24 mouse cellular contexts compared by ENCODE assay signal in the genomic region with DNA sequence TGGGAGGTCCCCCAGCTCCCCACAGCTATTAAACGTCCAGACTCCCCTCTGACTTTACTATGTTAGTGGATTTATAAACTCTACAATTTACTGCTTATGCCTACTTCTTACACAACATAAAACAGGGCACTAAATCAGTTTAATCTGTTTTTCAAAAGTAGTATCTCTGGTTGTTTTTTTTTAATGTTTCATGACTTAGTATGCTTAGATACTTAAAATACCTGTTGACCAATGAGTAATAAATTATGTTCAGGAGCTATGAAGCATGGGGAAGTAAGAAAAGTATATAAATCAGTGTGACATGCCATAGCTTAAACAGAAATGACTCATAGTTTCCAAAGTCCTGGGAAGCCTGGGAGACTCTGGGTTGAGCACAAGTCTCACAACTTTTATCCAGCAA. TPM values are rescaled to one million over a fixed set of nuclear protein-coding genes. Genes with fewer than 3 reads are reported as not detected.
A peak's percentile ranks its signal among the peaks of the same experiment; 100 is the strongest.
DNase-seq lines count a peak whose midpoint lies in the region; ATAC-seq and TF ChIP-seq lines count a peak whose summit lies in the region.
"Had no signal": no experiment of that assay in that cellular context is flagged by ENCODE, and none has a peak within 500 bp of the region (broad histone marks: within the 10 kb centered on the region; RNA-seq: fewer than 3 reads in every experiment).

No protein-coding gene starts in this region.

- WGBS in limb, embryonic 14.5 days = 18% methylated on average over 1 of the region's 1 CpGs
- 74% methylated on average over 1 of the region's 1 CpGs for WGBS in limb, embryonic 10.5 days

- no peaks in the 10 kb centered on the region for H3K27me3 ChIP-seq in limb, embryonic 14.5 days (ENCODE audit: control insufficient read depth, insufficient read depth, low read length)
- no peaks in the 10 kb centered on the region for H3K27me3 ChIP-seq in limb, embryonic 10.5 days (ENCODE audit: low read depth, poor library complexity, severe bottlenecking)
- H3K27me3 ChIP-seq in CH12.LX (replicated peaks) = no peaks in the 10 kb centered on the region
- H3K27me3 ChIP-seq: embryonic facial prominence, embryonic 12.5 days had no signal

- H3K9me3 ChIP-seq in limb, embryonic 14.5 days (ENCODE audit: control insufficient read depth, low read length) = no peaks in the 10 kb centered on the region
- H3K9me3 ChIP-seq in limb, embryonic 10.5 days (replicated peaks) = no peaks in the 10 kb centered on the region
- H3K9me3 ChIP-seq in CH12.LX (replicated peaks; ENCODE audit: low read length) = no peaks in the 10 kb centered on the region
- H3K9me3 ChIP-seq: embryonic facial prominence, embryonic 12.5 days had no signal

- 0 out of 2 replicates have a peak, but pooled peaks cover 3% of the 10 kb centered on the region for H3K79me2 ChIP-seq in CH12.LX (replicated peaks; ENCODE audit: control insufficient read depth, extremely low read depth, insufficient read depth, poor library complexity, severe bottlenecking)

- no peak overlapping the region for H3K4me3 ChIP-seq in limb, embryonic 14.5 days (replicated peaks; ENCODE audit: low read length)
- no peak overlapping the region for H3K4me3 ChIP-seq in limb, embryonic 10.5 days
- no peak overlapping the region for H3K4me3 ChIP-seq in CH12.LX (replicated peaks in 1 of 3; ENCODE audit: low read depth in 2 of 3, low read length in 2 of 3, poor library complexity in 1 of 3)
- H3K4me3 ChIP-seq: embryonic facial prominence, embryonic 12.5 days had no signal

- no peak overlapping the region for H3K4me2 ChIP-seq in limb, embryonic 14.5 days (replicated peaks; ENCODE audit: low read depth, low read length, severe bottlenecking)
- no peak overlapping the region for H3K4me2 ChIP-seq in CH12.LX (ENCODE audit: insufficient read depth, low read depth, poor library complexity, severe bottlenecking)
- H3K4me2 ChIP-seq: embryonic facial prominence, embryonic 12.5 days had no signal

- dilution Hi-C loops in CH12.LX (cut with MboI; ENCODE audit: extremely low pct_ligation_motif_present, extremely low pct_unique_long_range_greater_than_20kb, low sequenced_read_pairs) = no loop called here

- in situ Hi-C loops in CH12.LX (cut with MboI; ENCODE audit: low pct_ligation_motif_present, low pct_unique_long_range_greater_than_20kb, low sequenced_read_pairs) = no loop called here

- H3K4me1 ChIP-seq in limb, embryonic 14.5 days (ENCODE audit: control insufficient read depth, insufficient read depth, low read length) = no peaks in the 10 kb centered on the region
- no peaks in the 10 kb centered on the region for H3K4me1 ChIP-seq in limb, embryonic 10.5 days
- H3K4me1 ChIP-seq in CH12.LX (ENCODE audit: control insufficient read depth in 1 of 2, insufficient read depth in 2 of 2) = peaks cover 0 to 8% of the 10 kb centered on the region in 2 experiments; a peak in 1 of 4 replicates
- H3K4me1 ChIP-seq: embryonic facial prominence, embryonic 12.5 days had no signal

- no peak for TF ChIP-seq RAD21 in CH12.LX (IDR thresholded peaks at IDR 0.05; ENCODE audit: low read depth, low read length)

- H3K27ac ChIP-seq in limb, embryonic 14.5 days (replicated peaks; ENCODE audit: low read depth, low read length) = no peak overlapping the region
- H3K27ac ChIP-seq in limb, embryonic 10.5 days = no peak overlapping the region
- no peak overlapping the region for H3K27ac ChIP-seq in CH12.LX (ENCODE audit: insufficient read depth, low read depth)
- H3K27ac ChIP-seq: embryonic facial prominence, embryonic 12.5 days had no signal

- H3K9ac ChIP-seq in limb, embryonic 14.5 days (ENCODE audit: low read depth, low read length, severe bottlenecking) = no peak overlapping the region
- H3K9ac ChIP-seq in CH12.LX (ENCODE audit: insufficient read depth, low read depth) = no peak overlapping the region
- H3K9ac ChIP-seq: embryonic facial prominence, embryonic 12.5 days; forebrain, postnatal 0 days had no signal

- no peaks in the 10 kb centered on the region for H3K36me3 ChIP-seq in limb, embryonic 14.5 days (ENCODE audit: control insufficient read depth, insufficient read depth, low read length)
- no peaks in the 10 kb centered on the region; the same call in 1 of the 2 replicates for H3K36me3 ChIP-seq in limb, embryonic 10.5 days
- peaks cover 0 to 38% of the 10 kb centered on the region in 2 experiments for H3K36me3 ChIP-seq in CH12.LX (replicated peaks in 1 of 2; ENCODE audit: control insufficient read depth in 1 of 2, insufficient read depth in 1 of 2, low read length in 1 of 2)
- H3K36me3 ChIP-seq: embryonic facial prominence, embryonic 12.5 days had no signal

- TF ChIP-seq CTCF in CH12.LX (conservative IDR thresholded peaks at IDR 0.05 in 1 of 2, IDR thresholded peaks at IDR 0.05 in 1 of 2; ENCODE audit: low read depth in 2 of 2, low read length in 2 of 2) = no peak

- TF ChIP-seq EP300 in CH12.LX (IDR thresholded peaks at IDR 0.05; ENCODE audit: low read length) = no peak

- no peak for TF ChIP-seq POLR2A in limb, embryonic 14.5 days (IDR thresholded peaks at IDR 0.05; ENCODE audit: borderline replicate concordance, extremely low read depth, insufficient read depth, insufficient read length)
- no peak for TF ChIP-seq POLR2A in CH12.LX (IDR thresholded peaks at IDR 0.05; ENCODE audit: low read depth, low read length)

- intact Hi-C loops in gastrocnemius, postnatal 14 days (cut with DNase I; ENCODE audit: low total_unique reads) = no loop called here

- ATAC-seq in limb, embryonic 14.5 days (ENCODE audit: low FRiP score, low read depth) = no peak
- ATAC-seq: activated CD4-positive, CD25-positive, alpha-beta regulatory T cell, adult 4 months; forebrain, postnatal 0 days; hindbrain, embryonic 16.5 days had no signal

- peak; percentile 17 for DNase-seq in limb, embryonic 14.5 days (ENCODE audit: low spot score)
- DNase-seq in limb, embryonic 10.5 days (ENCODE audit: low spot score) = no peak
- peak; percentile 29 for DNase-seq in CH12.LX (ENCODE audit: extremely low read depth)
- peak; percentile 42 for DNase-seq in fat pad, adult 2 months (ENCODE audit: extremely low read depth, low read depth, low spot score)
- no peak for DNase-seq in cerebellum, postnatal 36 days
- no peak for DNase-seq in gastrocnemius, postnatal 14 days
- DNase-seq in layer of hippocampus, postnatal 14 days (ENCODE audit: low spot score in 2 of 2) = no peak
- DNase-seq: adrenal gland, postnatal 10 days; cerebellum, adult 9-11 months; forebrain, postnatal 0 days; heart, adult 18-20 months; heart, postnatal 36 days; kidney, adult 11 months; layer of hippocampus, postnatal 36 days; liver; lung, postnatal 10 days; midbrain, embryonic 14.5 days; thymus, adult 18-20 months; thymus, postnatal 4 days had no signal

TF ChIP-seq in CH12.LX, 34 proteins besides CTCF, POLR2A, EP300 and RAD21:
- TF ChIP-seq JUN (IDR thresholded peaks at IDR 0.05; ENCODE audit: insufficient read depth, low read depth, low read length) = peak; percentile 35
- TF ChIP-seq ZMIZ1 (IDR thresholded peaks at IDR 0.05; ENCODE audit: low read depth, low read length) = no peak
- no peak for TF ChIP-seq RCOR1 (conservative IDR thresholded peaks at IDR 0.05; ENCODE audit: low read depth, low read length)
- TF ChIP-seq NRF1 (IDR thresholded peaks at IDR 0.05; ENCODE audit: low read depth, low read length) = no peak
- TF ChIP-seq MAX (IDR thresholded peaks at IDR 0.05; ENCODE audit: low read length) = no peak
- TF ChIP-seq UBTF (IDR thresholded peaks at IDR 0.05; ENCODE audit: low read depth, low read length) = no peak
- no peak for TF ChIP-seq CHD1 (IDR thresholded peaks at IDR 0.05; ENCODE audit: low read depth, low read length)
- TF ChIP-seq JUND (conservative IDR thresholded peaks at IDR 0.05; ENCODE audit: low read depth, low read length) = peak; percentile 70
- no peak for TF ChIP-seq SMC3 (IDR thresholded peaks at IDR 0.05; ENCODE audit: low read depth, low read length)

RNA-seq across cellular contexts. Expression of gene Kctd4, which starts 17.1 kb away (rescaled TPM):
- polyA plus RNA-seq in limb, embryonic 14.5 days (2012; rRNA removed) = 1.3 and 1.6 TPM in 2 replicates
- polyA plus RNA-seq in limb, embryonic 14.5 days (2014; fragmentation: Nextera tagmentation; extraction: Ambion mirVana) = 1.3 and 1.4 TPM in 2 replicates
- 0.63 and 0.65 TPM in 2 replicates for polyA plus RNA-seq in limb, embryonic 10.5 days (2016; fragmentation: Nextera tagmentation; extraction: Ambion mirVana)
- total RNA-seq in CH12.LX (2012; rRNA removed) (0.08 TPM in 1 of 2 replicates, not detected in the other), CH12.LX (2014; rRNA removed) (not detected in 2 replicates)
- 0.05 and 0.06 TPM in 2 replicates for polyA plus RNA-seq in CH12.LX (2012; ENCODE audit: insufficient read length, low read depth)
- total RNA-seq in gastrocnemius, postnatal 14 days (2021) = not detected
- 10 to 100 TPM; 39.6 to 40.3 TPM for total RNA-seq in layer of hippocampus, postnatal 14 days (2021)
- total RNA-seq: adrenal gland, postnatal 10 days; gastrocnemius, adult 18-20 months; heart, adult 18-20 months; heart, postnatal 36 days; megakaryocyte, adult 5-6 weeks had no signal

Comparison
In these comparisons a context has a peak if more than half of its experiments do, and no peak if none do; other contexts are left out.
1. DNase-seq: peak in limb, embryonic 14.5 days (single experiment), CH12.LX (single experiment) and fat pad, adult 2 months (single experiment); none in limb, embryonic 10.5 days (single experiment), cerebellum, postnatal 36 days (0 of 2), gastrocnemius, postnatal 14 days (single experiment) and layer of hippocampus, postnatal 14 days (0 of 2).
2. RNA of gene Kctd4, which starts 17.1 kb away (total RNA-seq): 39.6 to 40.3 TPM in layer of hippocampus, postnatal 14 days; not detected in gastrocnemius, postnatal 14 days and 0.08 TPM in CH12.LX; every median in the first group is over 10 times any median in the second.